Mouse (Mus musculus): ENCODE measurements at regions not wholly inside any gene's neighbourhood (a gene's known extent, or its start where the extent isn't known, plus 50 kb on each side); places are given as distances from the start of the nearest gene placed in this dataset.

DNA sequence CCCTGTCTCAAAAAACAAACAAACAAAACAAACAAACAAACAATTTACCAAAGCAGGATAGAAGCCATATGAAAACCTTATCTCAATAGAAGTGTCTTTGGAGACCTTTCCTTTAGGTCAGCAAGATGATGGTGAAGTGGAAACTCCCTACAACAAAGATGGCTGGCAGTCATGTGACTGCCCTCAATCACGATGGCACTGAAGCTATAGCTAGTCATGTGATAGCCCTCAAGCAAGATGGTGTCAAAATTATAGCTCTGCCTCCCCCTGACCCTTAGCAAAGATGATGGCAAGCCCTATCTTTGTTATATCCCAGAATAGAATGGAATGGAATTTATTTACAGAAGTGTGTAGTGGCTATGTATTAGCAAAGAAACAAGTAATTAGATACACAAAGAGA is 423.2 kb downstream of the 1810013L24Rik start:
- no peak for DNase-seq (ENCODE audit: extremely low spot score, low spot score)

- DNase-seq (ENCODE audit: extremely low spot score, low spot score), result no peak
Measured at GRCm38 (mm10) chr16:9255351-9255750, 425.5 kb downstream of the 1810013L24Rik start.

GRCm38 (mm10) chr16:9260966-9261365 is 431.1 kb downstream of the 1810013L24Rik start:
- no peak for DNase-seq (ENCODE audit: extremely low spot score, low spot score)

- DNase-seq (ENCODE audit: extremely low spot score, low spot score), result no peak
Measured at GRCm38 (mm10) chr16:9264554-9265145, 434.8 kb downstream of the 1810013L24Rik start.

DNA sequence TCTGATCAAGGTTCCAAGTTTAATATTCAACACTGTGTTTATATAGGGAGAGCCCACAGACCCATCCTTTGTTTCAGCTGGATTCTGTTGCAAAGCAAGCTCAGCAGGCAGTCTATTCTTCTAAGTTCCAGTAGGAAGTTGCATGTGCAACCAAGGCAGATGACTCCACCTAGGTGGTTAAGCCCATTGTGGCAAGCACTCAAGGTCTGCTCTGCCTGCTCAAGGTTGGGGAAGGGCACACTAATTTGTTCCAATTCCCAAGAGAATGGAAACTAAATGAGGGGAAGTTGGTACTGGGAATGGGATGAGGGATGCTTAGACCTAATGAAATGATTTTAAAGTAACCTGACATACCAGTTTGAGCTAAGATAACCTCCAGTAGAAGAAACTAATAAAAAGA is 437.3 kb downstream of the 1810013L24Rik start:
- DNase-seq (ENCODE audit: extremely low spot score, low spot score), result no peak

GRCm38 (mm10) chr16:9270099-9270498 is 440.2 kb downstream of the 1810013L24Rik start:
- no peak for DNase-seq (ENCODE audit: extremely low spot score, low spot score)

DNA sequence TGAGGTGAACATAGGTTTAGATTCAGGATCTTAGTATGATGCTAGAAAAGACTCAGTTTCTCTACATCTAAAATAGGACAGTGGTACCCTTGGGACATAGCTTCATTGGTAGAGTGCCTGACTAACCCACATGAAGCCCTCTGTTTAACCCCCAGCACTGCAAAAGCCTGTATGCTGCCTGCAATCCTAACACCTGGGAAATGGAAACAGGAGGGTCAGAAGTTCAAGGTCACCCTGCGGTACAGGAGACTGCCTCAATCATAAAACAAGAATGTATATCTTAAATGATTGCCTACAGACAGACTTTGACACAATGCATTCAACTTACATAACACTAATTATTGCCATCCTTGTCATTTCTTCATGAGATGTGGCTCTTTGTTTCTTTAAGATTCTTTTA is 440.8 kb downstream of the 1810013L24Rik start:
- DNase-seq (ENCODE audit: extremely low spot score, low spot score), result no peak

- DNase-seq (ENCODE audit: extremely low spot score, low spot score), result no peak
Measured at GRCm38 (mm10) chr16:9273751-9274300, 443.9 kb downstream of the 1810013L24Rik start.

GRCm38 (mm10) chr16:9274583-9275100 is 444.7 kb downstream of the 1810013L24Rik start:
- no peak for DNase-seq (ENCODE audit: extremely low spot score, low spot score)

GRCm38 (mm10) chr16:9275426-9275825 is 445.5 kb downstream of the 1810013L24Rik start:
- no peak for DNase-seq (ENCODE audit: extremely low spot score, low spot score)

- no peak for DNase-seq (ENCODE audit: extremely low spot score, low spot score)
Measured at GRCm38 (mm10) chr16:9277064-9277463, 447.2 kb downstream of the 1810013L24Rik start.

GRCm38 (mm10) chr16:9279726-9280125 is 449.8 kb downstream of the 1810013L24Rik start:
- no peak for DNase-seq (ENCODE audit: extremely low spot score, low spot score)

GRCm38 (mm10) chr16:9280431-9280830 is 450.5 kb downstream of the 1810013L24Rik start:
- DNase-seq (ENCODE audit: extremely low spot score, low spot score), result no peak

GRCm38 (mm10) chr16:9280931-9281330 is 451.0 kb downstream of the 1810013L24Rik start:
- peak; percentile 42 for DNase-seq (ENCODE audit: extremely low spot score, low spot score)

DNA sequence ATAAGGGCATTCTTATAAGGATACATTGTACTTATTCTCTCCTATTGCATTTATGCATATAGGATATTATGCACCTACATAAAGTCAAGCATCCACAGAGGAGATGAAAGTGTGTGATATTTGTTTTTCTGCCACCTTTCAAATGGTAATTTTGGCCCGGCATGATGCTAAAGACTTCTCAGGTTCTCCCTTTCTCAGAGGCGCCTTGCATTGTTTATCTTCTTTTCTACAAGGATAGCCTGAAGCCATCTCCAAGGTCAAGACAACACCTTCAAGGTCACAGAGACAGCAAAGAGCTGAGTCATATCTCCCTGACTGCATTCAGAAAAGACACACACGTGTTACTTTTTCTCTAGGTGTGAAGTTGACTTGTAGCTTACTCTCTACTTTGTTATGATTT is 454.5 kb downstream of the 1810013L24Rik start:
- no peak for DNase-seq (ENCODE audit: extremely low spot score, low spot score)

DNA sequence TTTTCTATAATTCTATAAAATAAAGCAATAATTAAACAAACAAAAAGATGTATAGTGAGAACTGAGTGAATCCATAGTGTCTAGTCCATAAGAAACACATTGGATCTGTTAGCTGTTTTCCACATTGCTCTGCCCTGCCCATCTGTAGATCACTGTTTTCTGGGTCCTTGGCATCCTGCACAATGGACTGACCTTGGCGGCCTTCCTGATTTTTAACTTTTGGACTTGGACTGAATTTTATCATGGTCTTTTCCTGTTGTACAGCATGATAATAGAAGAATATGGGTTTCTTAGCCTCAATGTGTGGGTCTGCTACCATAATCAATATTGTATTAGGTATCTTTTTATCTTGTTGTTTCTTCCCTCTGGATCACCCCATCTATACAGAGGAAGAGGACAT is 456.0 kb downstream of the 1810013L24Rik start:
- no peak for DNase-seq (ENCODE audit: extremely low spot score, low spot score)

- DNase-seq (ENCODE audit: extremely low spot score, low spot score), result no peak
Measured at GRCm38 (mm10) chr16:9287557-9287956, 457.7 kb downstream of the 1810013L24Rik start.

GRCm38 (mm10) chr16:9291356-9292020 is 461.6 kb downstream of the 1810013L24Rik start:
- no peak for DNase-seq (ENCODE audit: extremely low spot score, low spot score)

DNA sequence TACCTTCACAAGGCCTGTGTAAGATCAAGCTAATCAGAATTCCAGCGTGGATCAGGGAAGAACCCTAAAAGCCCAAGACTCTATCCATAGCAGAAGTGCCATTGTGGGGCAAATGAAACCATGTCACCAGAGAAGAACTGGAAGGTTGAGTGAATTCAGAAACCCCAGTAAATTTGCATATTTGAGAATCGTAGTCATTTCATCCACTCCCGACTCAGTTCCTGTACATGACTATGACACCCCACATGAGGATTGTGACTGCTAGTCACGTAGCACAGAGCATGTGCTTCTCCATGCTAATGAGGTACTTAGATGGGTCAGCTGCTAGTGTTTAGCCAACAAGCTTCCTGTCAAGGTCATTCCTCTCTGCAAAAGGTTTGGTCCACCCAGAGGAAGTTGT is 473.2 kb downstream of the 1810013L24Rik start:
- no peak for DNase-seq (ENCODE audit: extremely low spot score, low spot score)

- no peak for DNase-seq (ENCODE audit: extremely low spot score, low spot score)
Measured at GRCm38 (mm10) chr16:9304079-9304478, 474.2 kb downstream of the 1810013L24Rik start.

DNA sequence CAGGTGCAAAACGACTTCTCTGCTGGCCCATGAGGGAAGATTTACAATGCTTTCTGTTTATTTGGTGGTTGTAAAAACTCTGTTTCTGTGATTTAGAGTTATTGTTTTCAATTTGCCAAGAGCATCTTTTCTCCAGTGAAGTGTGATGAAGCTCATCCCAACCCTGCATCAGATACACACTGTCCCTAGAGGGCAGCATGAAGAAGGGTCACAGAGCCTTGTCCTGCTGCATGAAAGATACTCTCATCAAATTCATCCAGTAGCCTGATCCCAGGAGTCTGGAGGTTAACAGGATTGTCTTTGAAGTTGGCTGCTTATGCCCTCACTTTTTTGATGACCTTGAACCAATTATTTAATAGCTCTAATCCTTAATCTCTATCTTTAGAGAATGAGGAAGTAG is 480.8 kb downstream of the 1810013L24Rik start:
- no peak for DNase-seq (ENCODE audit: extremely low spot score, low spot score)

DNA sequence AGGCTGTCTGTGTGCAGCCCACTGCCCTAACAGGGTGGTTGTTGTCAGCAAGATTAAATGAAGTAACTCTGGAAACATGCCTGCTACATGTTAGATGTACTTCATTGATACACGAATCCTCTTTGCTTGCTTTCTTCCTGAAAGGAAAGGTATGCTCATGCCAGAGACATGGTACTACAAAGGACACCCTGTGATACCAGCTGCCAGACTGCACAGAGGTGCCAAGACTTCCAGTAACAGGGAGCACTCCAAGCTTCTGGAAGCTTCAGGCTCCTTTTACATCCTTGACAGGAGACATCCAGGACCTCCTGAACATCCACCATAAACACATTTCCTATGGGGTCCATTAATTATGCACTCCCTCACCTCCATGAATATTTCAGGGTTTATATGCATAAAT is 505.7 kb downstream of the 1810013L24Rik start:
- DNase-seq (ENCODE audit: extremely low spot score, low spot score), result no peak

DNA sequence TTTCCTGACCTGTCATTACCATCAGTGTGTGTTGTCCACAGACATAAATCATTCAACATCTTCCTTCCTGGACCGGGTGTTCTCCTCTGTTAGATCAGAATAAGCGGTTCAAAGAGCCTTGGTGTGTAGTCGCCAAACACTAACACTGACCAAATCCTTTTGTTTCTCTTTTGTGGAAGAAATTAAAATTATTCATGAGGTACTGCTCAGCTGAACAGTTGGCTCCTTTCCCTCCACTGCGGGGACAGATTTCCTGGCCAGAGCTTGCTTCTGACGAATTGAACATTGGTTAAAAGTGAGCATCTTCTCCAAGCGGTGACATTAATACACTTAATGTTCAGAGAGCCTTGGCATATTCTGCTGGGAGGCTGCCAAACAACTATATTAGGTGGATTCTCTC is 506.2 kb downstream of the 1810013L24Rik start:
- DNase-seq (ENCODE audit: extremely low spot score, low spot score), result no peak

Data from neural tube, embryonic 10.5 days (tissue).